Comparison of ENCODE assay signal across 24 mouse cellular contexts in the genomic region with DNA sequence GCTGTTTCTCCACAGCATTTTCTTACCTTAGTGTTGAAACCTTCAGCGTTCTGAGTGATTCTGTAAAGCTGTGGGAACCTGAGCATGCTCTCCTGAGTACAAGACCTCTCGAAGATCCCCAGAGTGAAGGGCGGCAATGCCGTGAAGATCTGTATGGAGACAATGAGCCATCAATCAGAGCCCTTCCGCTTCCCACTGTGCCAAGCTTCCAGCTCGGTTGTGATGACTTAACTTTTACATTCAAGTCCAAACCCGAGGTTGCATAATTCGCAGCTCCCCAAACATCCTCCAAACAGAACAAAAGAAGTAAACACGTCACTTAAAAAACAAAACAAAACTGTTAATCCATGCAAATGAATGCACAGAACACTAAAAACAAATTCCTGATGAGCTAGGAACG.
"Had no signal": no experiment of that assay in that cellular context is flagged by ENCODE, and none has a peak within 500 bp of the region (broad histone marks: within the 10 kb centered on the region; RNA-seq: fewer than 3 reads in every experiment).

No protein-coding gene starts in this region.

- DNase-seq: gastrocnemius, postnatal 14 days; gastrocnemius, postnatal 36 days; heart, adult 11 months; heart, adult 2 months; heart, postnatal 14 days; heart, postnatal 36 days; kidney, adult 18-20 months; kidney, adult 9 months; kidney, postnatal 14 days; kidney, postnatal 36 days; layer of hippocampus, adult 9-11 months; layer of hippocampus, postnatal 36 days; left cerebral cortex, postnatal 4 days had no signal

- H3K9me3 ChIP-seq: heart, embryonic 13.5 days; heart, embryonic 15.5 days; hindbrain, embryonic 12.5 days; intestine, embryonic 15.5 days; kidney, embryonic 15.5 days; limb, embryonic 13.5 days; limb, embryonic 15.5 days; liver, embryonic 12.5 days had no signal

- H3K4me3 ChIP-seq: heart, adult 2 months; heart, embryonic 13.5 days; heart, embryonic 15.5 days; hindbrain, embryonic 12.5 days; intestine, embryonic 15.5 days; kidney, embryonic 15.5 days; limb, embryonic 13.5 days; limb, embryonic 15.5 days; liver, embryonic 12.5 days had no signal

- H3K36me3 ChIP-seq: heart, embryonic 13.5 days; heart, embryonic 15.5 days; intestine, embryonic 15.5 days; kidney, embryonic 15.5 days; limb, embryonic 13.5 days; limb, embryonic 15.5 days; liver, embryonic 12.5 days had no signal

- H3K4me1 ChIP-seq: heart, embryonic 13.5 days; heart, embryonic 15.5 days; hindbrain, embryonic 12.5 days; intestine, embryonic 15.5 days; liver, embryonic 12.5 days had no signal

- H3K9ac ChIP-seq: heart, embryonic 13.5 days; heart, embryonic 15.5 days; hindbrain, embryonic 12.5 days; hindbrain, embryonic 14.5 days; intestine, embryonic 15.5 days; kidney, embryonic 15.5 days; limb, embryonic 13.5 days; limb, embryonic 15.5 days; liver, embryonic 12.5 days; liver, embryonic 14.5 days had no signal

- H3K27ac ChIP-seq: heart, adult 2 months; heart, embryonic 13.5 days; heart, embryonic 15.5 days; hindbrain, embryonic 12.5 days; hindbrain, embryonic 14.5 days; intestine, embryonic 15.5 days; kidney, embryonic 15.5 days; kidney, postnatal 0 days; limb, embryonic 13.5 days; limb, embryonic 15.5 days; liver, embryonic 12.5 days; liver, embryonic 14.5 days had no signal
